Mouse (Mus musculus) kidney, adult 18-20 months (tissue): ENCODE results near the gene Cenpu.

Source experiments
- DNase-seq: peaks from one replicate; pipeline ENCODE4 v3.0.0; 2021

Cenpu gene

DNA sequence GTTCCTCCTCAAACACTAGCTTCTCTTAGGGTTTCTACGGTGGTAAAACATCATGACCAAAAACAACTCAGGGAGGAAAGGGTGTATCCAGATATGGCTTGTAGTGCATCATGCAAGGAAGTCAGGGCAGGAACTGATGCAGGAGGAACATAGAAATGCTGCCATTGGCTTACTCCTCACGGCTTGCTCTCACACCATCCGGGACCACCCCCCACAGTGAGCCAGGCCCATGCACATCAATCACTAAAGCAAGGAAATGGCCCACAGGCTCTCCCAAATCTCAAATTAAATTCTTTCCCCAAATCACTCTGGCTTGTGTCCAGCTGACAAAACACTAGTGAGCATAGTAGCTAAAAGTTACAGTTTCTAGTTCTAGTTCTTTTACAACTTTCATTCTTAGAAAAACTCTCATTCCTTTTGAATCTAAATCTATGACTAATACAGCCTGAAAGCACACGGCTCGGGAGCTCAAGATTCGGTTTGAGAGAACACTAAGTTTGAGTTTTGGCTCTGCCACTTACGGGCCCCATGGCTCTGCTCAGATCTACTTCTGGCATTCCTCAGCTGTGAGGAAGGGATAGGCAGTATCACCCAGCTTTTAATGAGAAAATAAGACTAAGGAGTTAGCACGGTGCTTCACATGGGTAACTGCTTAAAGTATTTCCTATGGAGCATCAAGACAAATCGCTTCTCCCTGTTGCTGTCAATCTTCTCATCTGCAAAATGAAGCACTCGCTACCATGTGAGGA is 49.3 kb downstream of the Cenpu start:
- no peak for DNase-seq

- no peak for DNase-seq
These were observed 51.8 kb downstream of the Cenpu start for GRCm38 (mm10) chr8:46603587-46603986.

GRCm38 (mm10) chr8:46606930-46607329 is 55.1 kb downstream of the Cenpu start:
- no peak for DNase-seq

DNA sequence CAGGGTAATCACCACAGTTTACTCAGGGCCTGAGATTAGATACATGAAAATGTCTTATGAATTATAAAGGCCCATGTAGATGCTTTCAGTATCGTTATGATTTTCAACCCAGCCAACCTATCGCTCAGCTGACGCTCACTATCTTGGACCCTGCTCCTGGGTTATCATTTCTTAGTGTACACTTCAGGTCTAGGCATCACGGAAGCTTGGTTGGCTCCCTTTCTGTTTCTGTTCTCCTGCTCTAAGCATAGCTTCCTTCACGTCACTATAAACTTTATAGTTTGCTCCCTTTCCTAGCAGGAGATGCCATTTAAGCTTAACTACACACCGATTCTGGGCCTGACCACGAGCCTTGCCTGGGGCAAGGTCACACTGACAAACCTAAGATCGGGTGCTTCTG is 59.7 kb downstream of the Cenpu start:
- DNase-seq: no peak

- no peak for DNase-seq
These were observed 61.1 kb downstream of the Cenpu start for GRCm38 (mm10) chr8:46612913-46613312.

DNA sequence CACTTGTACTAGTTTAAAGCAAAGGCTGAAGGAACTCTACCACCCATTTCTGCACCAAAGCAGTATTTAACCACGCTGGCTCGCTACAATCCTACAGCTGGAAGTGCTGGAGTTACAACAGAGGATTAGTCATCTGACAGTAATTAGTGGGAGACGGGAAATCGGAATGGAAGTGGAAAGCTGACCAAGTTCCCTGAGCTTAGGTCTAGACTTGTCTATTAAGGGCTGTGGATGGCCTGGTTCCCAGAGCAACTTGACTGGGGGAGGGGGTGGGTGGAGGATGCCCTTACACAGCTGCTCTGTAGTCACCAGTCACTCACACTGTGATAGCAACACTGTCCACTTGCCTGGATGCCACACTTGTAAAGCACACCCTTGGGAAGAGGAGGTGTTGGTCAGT is 61.5 kb downstream of the Cenpu start:
- DNase-seq: peak; percentile 18

DNA sequence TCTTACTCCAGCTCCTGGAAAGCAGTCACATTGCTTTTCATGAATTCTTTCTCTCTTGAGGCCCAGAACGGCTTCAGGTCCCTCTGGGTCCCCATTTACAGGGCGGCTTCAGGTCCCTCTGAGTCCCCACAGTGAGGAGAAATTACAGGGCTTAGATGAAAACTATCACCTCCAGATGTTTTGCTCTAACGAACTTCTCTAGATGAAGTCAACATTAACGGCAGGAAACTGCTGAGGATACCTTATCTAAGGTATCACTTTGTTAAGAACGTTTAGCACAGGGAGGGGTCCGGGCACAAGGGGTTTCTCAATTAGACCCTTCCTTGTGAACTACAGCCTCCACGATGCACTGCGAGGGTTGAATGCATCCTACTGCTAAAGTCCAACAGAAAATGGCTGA is 64.1 kb downstream of the Cenpu start:
- DNase-seq: no peak

- peak; percentile 97 for DNase-seq
These were observed 65.3 kb downstream of the Cenpu start, which contains the start of the genes Primpol and Casp3 for GRCm38 (mm10) chr8:46616879-46617689. Gene Primpol, minus strand, starts transcription at chr8:46617212. Gene Casp3, plus strand, starts transcription at chr8:46617291.

DNA sequence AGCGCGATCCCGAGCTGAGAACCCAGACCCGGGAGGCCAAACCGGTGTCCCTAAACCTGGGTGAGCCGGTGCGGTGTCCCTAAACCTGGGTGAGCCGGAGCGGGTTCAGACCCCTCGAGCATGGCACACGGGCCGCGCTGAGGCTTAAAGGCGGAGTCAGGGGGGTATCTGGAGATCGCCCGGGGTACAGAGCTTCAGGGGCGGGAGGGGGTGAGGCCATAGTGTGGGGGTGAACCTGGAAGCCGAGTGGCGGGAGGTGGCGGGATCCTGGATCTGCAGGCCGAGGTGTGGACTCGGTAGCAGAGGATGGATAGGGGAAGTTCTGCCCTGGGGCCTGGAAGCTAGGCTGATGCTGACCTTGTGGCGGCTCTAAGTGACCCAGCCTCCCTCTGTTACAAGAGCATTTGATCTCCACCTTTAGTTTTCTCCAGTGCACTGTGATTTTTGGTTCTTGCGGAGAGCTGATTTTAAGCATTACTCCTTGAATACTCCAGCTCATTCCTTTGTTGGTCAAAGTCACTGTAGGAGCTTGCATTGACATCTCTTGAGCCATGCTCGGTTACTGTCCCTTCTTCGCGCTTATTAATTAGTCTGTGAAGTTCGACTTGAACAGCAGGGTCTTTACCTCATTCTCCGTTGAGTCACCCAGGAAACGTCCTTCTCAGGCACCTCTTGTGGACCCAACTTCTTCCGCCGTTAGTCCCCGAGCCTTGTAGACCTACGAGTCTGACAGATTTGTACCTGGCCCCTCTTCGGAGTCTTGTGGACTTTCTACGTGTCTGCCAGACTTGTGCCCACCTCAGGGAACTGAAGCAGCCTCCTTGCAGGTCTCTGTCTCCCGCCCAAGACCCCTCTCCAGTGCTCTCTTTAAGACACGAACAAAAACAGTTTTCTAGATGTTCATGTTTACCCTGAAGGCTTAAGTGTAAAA is 66.1 kb downstream of the Cenpu start:
- DNase-seq: peak; percentile 28

DNA sequence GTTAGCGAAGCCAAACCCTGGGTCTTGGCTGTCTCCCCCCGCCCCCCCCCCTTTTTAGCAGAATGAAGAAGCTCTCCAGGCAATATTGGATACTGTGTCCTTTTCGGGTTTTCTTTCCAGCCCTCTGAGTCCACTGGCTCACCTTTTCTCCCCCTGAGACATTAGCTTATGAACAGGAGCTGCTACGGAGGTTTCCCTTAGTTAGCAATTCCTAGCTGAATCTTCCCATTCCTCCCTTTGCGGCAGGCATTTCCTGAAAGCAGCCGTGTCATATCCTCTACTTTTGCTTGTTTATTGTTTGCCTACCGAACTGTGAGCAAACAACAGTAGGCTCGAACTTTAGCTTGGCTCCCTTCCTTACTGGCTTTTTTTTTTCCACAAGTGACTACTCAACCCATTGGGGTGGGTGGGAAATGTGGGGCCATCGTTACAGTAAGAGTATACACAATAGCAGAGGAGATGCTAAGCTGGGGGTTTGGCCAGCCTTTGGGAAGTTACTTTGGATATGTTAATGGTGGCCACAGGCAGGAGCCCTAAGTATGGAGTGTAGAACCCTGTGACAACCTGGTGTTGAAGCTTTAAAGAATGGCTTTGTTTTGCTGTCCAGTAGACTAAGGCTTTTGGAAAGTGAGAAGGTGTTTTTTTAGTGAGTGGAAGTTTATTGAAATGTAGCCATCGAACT is 67.0 kb downstream of the Cenpu start:
- DNase-seq: peak; percentile 13

- DNase-seq: no peak
These were observed 70.8 kb downstream of the Cenpu start for GRCm38 (mm10) chr8:46622446-46623270.

GRCm38 (mm10) chr8:46625166-46625565 is 73.3 kb downstream of the Cenpu start:
- no peak for DNase-seq

DNA sequence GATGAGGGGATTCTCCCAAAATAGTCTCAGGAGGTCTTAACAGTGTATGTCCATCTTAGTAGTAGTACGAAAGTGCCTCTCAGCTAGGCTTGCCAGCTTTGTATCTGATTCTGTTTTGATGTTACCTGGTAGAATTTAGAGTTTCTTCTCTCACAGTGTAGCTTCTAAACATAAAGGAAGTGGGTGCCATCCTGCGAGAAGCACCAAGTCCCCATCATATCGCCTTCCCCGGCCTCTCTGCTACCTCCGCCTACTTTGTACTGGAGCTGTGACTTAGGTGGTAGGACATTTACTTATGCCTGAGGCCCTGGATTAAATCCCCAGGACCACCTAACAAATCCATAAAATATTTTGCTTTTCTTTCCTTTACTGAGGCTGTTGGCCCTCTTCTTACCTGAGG is 74.8 kb downstream of the Cenpu start:
- DNase-seq: no peak

DNA sequence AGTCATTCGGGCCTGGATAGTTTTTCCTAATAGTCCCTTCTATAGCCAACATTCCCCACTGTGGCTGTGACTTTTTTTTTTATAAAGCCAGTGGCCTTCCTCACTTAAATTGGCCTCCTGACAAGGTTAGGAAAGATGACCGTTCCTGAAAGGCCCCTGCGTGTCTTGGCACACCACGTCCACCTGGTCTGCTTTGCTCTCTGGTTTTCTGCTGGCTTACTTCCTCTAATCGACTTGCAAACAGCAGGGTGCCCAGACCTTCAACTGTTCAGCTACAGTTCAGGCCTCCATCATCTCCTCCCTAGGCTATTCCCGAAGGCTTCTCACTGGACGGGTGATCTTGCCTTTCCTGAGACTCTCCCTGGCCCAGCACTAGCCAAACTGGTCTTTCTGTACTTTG is 76.1 kb downstream of the Cenpu start:
- peak; percentile 8 for DNase-seq

DNA sequence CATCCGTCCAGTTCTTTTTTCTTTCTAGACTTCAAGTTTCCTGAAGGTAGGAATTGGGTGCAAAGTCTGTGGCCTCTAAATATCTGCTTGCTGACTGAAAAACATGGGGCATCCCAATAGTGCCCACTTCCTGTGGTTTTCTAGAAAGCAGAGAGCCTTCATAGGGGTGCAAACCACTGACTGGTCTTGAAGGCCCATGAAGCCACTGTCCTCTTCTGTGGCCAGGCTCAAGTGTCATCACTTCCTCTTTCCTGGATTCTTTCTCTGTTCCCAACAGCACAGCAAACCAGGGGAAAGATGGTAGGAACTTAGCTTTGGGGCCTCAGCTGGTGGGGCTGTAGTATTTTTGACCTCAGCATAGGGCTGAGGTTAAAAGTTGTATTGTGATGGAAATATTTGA is 76.8 kb downstream of the Cenpu start:
- no peak for DNase-seq
